Mouse (Mus musculus) midbrain, postnatal 0 days (tissue): Measurements from ENCODE around the gene Rab20. TPM values are rescaled to one million over a fixed set of nuclear protein-coding genes. Genes with fewer than 3 reads are reported as not detected.

ENCODE experiments used
- ATAC-seq: fragments of 200-750 bp; cut with Nextera tagmentation; 2 replicates; pipeline ENCODE4 v1.8.0; 2017; ENCODE audit warnings: moderate number of reproducible peaks, mild to moderate bottlenecking, moderate TSS enrichment, moderate library complexity; ENCODE audit not compliant: low FRiP score
- DNase-seq: peaks from one replicate; pipeline ENCODE4 v3.0.0-alpha.2; 2015; ENCODE audit warnings: low spot score
- H3K27ac ChIP-seq: fragments of 300-500 bp; sonication (generic); 2 replicates; pipeline ENCODE4 v1.5.1; 2014; ENCODE audit warnings: low read depth, mild to moderate bottlenecking, low read length, mixed read lengths
- H3K27me3 ChIP-seq: fragments of 300-500 bp; sonication (generic); 2 replicates; pipeline ENCODE4 v1.6.1; 2014; ENCODE audit warnings: low read length, control low read depth, mixed read lengths; ENCODE audit not compliant: insufficient read depth
- H3K36me3 ChIP-seq: fragments of 300-500 bp; sonication (generic); 2 replicates; pipeline ENCODE4 v1.6.1; 2014; ENCODE audit warnings: low read length, control low read depth, mixed read lengths; ENCODE audit not compliant: insufficient read depth
- H3K4me1 ChIP-seq: fragments of 300-500 bp; sonication (generic); 2 replicates; pipeline ENCODE4 v1.6.1; 2014; ENCODE audit warnings: mild to moderate bottlenecking, control low read depth, antibody characterized with exemption, low read length, mixed read lengths; ENCODE audit not compliant: insufficient read depth
- H3K4me2 ChIP-seq: fragments of 300-500 bp; sonication (generic); 2 replicates; pipeline ENCODE4 v1.6.1; 2014; ENCODE audit warnings: low read depth, mild to moderate bottlenecking, low read length, mixed read lengths; ENCODE audit not compliant: poor library complexity, severe bottlenecking
- H3K4me3 ChIP-seq: fragments of 300-500 bp; sonication (generic); 2 replicates; pipeline ENCODE4 v1.5.1; 2014; ENCODE audit warnings: low read depth, mild to moderate bottlenecking, low read length, moderate library complexity
- H3K9ac ChIP-seq: fragments of 300-500 bp; sonication (generic); replicated peaks from 2 replicates; pipeline ENCODE4 v1.6.1; 2014; ENCODE audit warnings: mild to moderate bottlenecking, low read length, moderate library complexity, mixed read lengths; ENCODE audit not compliant: poor library complexity, severe bottlenecking
- H3K9me3 ChIP-seq: fragments of 300-500 bp; sonication (generic); 2 replicates; pipeline ENCODE4 v1.6.1; 2016; ENCODE audit warnings: low read length, control low read depth
- CTCF ChIP-seq: IDR thresholded peaks from 2 replicates; pipeline ENCODE4 v1.5.1; 2016; ENCODE audit warnings: antibody characterized with exemption, mild to moderate bottlenecking
- WGBS: fragments of 180-500 bp; shearing (Covaris S2); extraction: QIAGEN DNeasy Blood & Tissue Kit; methylation state at CpG from one replicate; pipeline ENCODE4 v1.1.7; 2014; 5-methylcytosine and 5-hydroxymethylcytosine counted together
- polyA plus RNA-seq: library from polyadenylated mRNA; unstranded; fragments of >200 nt; fragmentation: Nextera tagmentation; extraction: Ambion mirVana; gene quantifications from 2 replicates; pipeline ENCODE4 v1.2.1, GENCODE M21; 2015
- total RNA-seq: library from RNA; depleted of rRNA; stranded (reverse); fragments of >200 nt; gene quantifications from 2 replicates; pipeline ENCODE4 v1.2.3, GENCODE M21; 2014

Rab20 gene
- total and polyA plus RNA-seq, 2 experiments from 2014 or later: 0.60 to 0.72 TPM

DNA sequence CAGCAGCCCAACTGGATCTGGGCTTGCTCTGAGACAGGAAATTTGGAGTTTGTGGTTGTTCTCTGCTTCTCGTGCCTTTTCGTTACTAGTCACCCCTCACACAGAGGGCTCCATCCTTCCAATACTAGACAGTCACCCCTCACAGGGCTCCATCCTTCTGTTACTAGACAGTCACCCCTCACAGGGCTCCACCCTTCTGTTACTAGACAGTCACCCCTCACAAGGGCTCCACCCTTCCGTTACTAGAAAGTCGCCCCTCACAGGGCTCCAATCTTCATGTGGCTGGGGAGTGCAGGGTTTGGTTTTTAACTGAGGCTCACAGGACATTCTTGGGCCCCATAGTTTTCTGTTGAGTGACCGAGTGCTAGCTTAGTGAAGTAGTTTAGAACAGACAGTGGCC, 34.7 kb upstream of the Rab20 start:
- no peak for TF ChIP-seq CTCF
- Histone ChIP-seq H3K4me3 (no peak overlapping the region), H3K36me3 (peaks cover 82% of the 10 kb centered on the region), H3K4me2 (no peak overlapping the region), H3K27me3 (no peaks in the 10 kb centered on the region), H3K9me3 (no peaks in the 10 kb centered on the region), H3K27ac (no peak overlapping the region), H3K4me1 (no peaks in the 10 kb centered on the region), H3K9ac (no peak overlapping the region)
- ATAC-seq (no peak), DNase-seq (no peak)
- WGBS: 98% methylated on average over 5 of the region's 5 CpGs

DNA sequence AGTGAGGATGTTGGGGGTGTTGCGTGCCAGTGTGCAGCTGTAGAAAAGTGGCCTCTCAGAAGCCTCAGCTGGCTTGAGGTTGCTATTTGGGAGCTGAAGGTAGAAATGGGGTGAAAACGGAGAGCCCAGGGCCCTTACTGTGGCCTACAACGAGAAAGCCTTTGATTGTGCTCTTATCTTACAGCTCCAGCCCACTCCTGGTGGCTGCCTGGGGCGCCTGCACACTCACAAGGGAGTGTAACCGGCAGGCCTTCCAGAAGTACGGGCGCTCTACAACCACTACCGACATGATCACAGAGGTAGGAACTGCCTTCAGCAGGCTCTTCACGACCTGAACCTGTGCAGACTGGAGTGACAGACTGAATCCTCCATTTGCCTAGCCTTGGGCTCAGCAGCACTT, 34.2 kb upstream of the Rab20 start:
- Histone ChIP-seq H3K9ac (no peak overlapping the region), H3K4me2 (no peak overlapping the region), H3K9me3 (no peaks in the 10 kb centered on the region), H3K27me3 (no peaks in the 10 kb centered on the region), H3K36me3 (peaks cover 80% of the 10 kb centered on the region), H3K27ac (no peak overlapping the region), H3K4me1 (no peaks in the 10 kb centered on the region), H3K4me3 (no peak overlapping the region)
- no peak for TF ChIP-seq CTCF
- ATAC-seq (no peak), DNase-seq (no peak)
- WGBS: 90% methylated on average over 9 of the region's 9 CpGs

GRCm38 (mm10) chr8:11510971-11511370, 32.5 kb upstream of the Rab20 start:
- Histone ChIP-seq H3K27me3 (no peaks in the 10 kb centered on the region), H3K27ac (no peak overlapping the region), H3K4me1 (no peaks in the 10 kb centered on the region), H3K36me3 (peaks cover 83% of the 10 kb centered on the region), H3K9me3 (no peaks in the 10 kb centered on the region), H3K4me2 (no peak overlapping the region), H3K4me3 (no peak overlapping the region), H3K9ac (no peak overlapping the region)
- TF ChIP-seq CTCF: no peak
- 95% methylated on average over 5 of the region's 5 CpGs for WGBS
- DNase-seq (no peak), ATAC-seq (no peak)

- Histone ChIP-seq H3K27me3 (no peaks in the 10 kb centered on the region), H3K27ac (no peak overlapping the region), H3K4me1 (no peaks in the 10 kb centered on the region), H3K9ac (no peak overlapping the region), H3K9me3 (no peaks in the 10 kb centered on the region), H3K4me3 (no peak overlapping the region), H3K4me2 (no peak overlapping the region), H3K36me3 (peaks cover 87% of the 10 kb centered on the region)
- ATAC-seq (no peak), DNase-seq (no peak)
- 79% methylated on average over 10 of the region's 10 CpGs for WGBS
- TF ChIP-seq CTCF: no peak
Measured at GRCm38 (mm10) chr8:11508880-11509279, 30.4 kb upstream of the Rab20 start.

- WGBS: 77% methylated on average over 6 of the region's 6 CpGs
- no peak overlapping the region for H3K27ac ChIP-seq
- no peak overlapping the region for H3K4me2 ChIP-seq
- TF ChIP-seq CTCF: peak; percentile 63
- peaks cover 72% of the 10 kb centered on the region for H3K36me3 ChIP-seq
- H3K9ac ChIP-seq: no peak overlapping the region
- no peaks in the 10 kb centered on the region for H3K27me3 ChIP-seq
- H3K4me3 ChIP-seq: no peak overlapping the region
- ATAC-seq (no peak), DNase-seq (peak; percentile 21)
- no peaks in the 10 kb centered on the region for H3K4me1 ChIP-seq
- H3K9me3 ChIP-seq: no peaks in the 10 kb centered on the region
Measured at GRCm38 (mm10) chr8:11506802-11507201, 28.3 kb upstream of the Rab20 start.

DNA sequence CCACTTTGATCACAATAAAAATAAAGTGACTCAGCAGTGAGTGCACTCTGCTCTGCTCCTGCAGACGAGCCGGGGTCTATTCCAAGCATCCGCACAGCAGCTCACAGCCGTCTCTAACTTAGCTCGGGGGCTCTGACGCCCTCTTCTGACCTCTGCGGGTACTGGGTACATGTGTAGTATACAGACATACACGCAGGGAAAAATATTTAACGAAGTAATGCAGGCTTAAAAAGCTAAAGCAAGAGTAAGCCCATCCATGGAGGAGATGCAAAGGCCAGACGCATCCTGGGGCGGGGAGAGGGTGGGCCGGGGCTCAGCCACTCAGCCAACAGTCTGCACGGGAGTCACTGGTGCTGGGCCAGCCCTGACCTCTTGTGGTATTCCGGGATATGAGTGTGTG, 27.6 kb upstream of the Rab20 start:
- Histone ChIP-seq H3K4me1 (no peaks in the 10 kb centered on the region), H3K9ac (no peak overlapping the region), H3K36me3 (peaks cover 67% of the 10 kb centered on the region), H3K27ac (no peak overlapping the region), H3K4me3 (no peak overlapping the region), H3K4me2 (no peak overlapping the region), H3K27me3 (no peaks in the 10 kb centered on the region), H3K9me3 (no peaks in the 10 kb centered on the region)
- TF ChIP-seq CTCF: no peak
- ATAC-seq (no peak), DNase-seq (no peak)
- WGBS: 88% methylated on average over 14 of the region's 14 CpGs
